Mouse (Mus musculus) MEL-GATA-1-ER (cell line): ENCODE results near the gene 4930590J08Rik.

Experiments used
- DNase-seq: peaks from one replicate; pipeline ENCODE4 v3.0.0-alpha.2; 2012; ENCODE audit warnings: low read depth; ENCODE audit errors: extremely low read depth

Gene 4930590J08Rik

GRCm38 (mm10) chr6:91963429-91963828 lies 60.8 kb downstream of the 4930590J08Rik start:
- DNase-seq, result no peak

GRCm38 (mm10) chr6:91965060-91965459 lies 62.5 kb downstream of the 4930590J08Rik start:
- no peak for DNase-seq

GRCm38 (mm10) chr6:91966006-91966405 lies 63.4 kb downstream of the 4930590J08Rik start:
- no peak for DNase-seq

GRCm38 (mm10) chr6:91972201-91972646 lies 69.6 kb downstream of the 4930590J08Rik start:
- no peak for DNase-seq

GRCm38 (mm10) chr6:91973972-91974371 lies 71.4 kb downstream of the 4930590J08Rik start:
- DNase-seq, result no peak

GRCm38 (mm10) chr6:91978371-91979300 lies 76.0 kb downstream of the 4930590J08Rik start, which contains the start of gene Fgd5:
Gene Fgd5 (plus strand): TSS chr6:91978878.
- DNase-seq, result no peak

GRCm38 (mm10) chr6:91979301-91979996 lies 76.8 kb downstream of the 4930590J08Rik start:
- DNase-seq, result no peak

GRCm38 (mm10) chr6:91980011-91980410 lies 77.4 kb downstream of the 4930590J08Rik start:
- no peak for DNase-seq

- no peak for DNase-seq
Measured at GRCm38 (mm10) chr6:91990101-91990500, 87.5 kb downstream of the 4930590J08Rik start.

- no peak for DNase-seq
Measured at GRCm38 (mm10) chr6:91992823-91993222, 90.2 kb downstream of the 4930590J08Rik start.

- no peak for DNase-seq
Measured at GRCm38 (mm10) chr6:91993795-91994505, 91.3 kb downstream of the 4930590J08Rik start.

- DNase-seq, result no peak
Measured at GRCm38 (mm10) chr6:91996072-91996471, 93.5 kb downstream of the 4930590J08Rik start.
